Mouse (Mus musculus): Measurements from ENCODE around the gene Tmprss6.

DNA sequence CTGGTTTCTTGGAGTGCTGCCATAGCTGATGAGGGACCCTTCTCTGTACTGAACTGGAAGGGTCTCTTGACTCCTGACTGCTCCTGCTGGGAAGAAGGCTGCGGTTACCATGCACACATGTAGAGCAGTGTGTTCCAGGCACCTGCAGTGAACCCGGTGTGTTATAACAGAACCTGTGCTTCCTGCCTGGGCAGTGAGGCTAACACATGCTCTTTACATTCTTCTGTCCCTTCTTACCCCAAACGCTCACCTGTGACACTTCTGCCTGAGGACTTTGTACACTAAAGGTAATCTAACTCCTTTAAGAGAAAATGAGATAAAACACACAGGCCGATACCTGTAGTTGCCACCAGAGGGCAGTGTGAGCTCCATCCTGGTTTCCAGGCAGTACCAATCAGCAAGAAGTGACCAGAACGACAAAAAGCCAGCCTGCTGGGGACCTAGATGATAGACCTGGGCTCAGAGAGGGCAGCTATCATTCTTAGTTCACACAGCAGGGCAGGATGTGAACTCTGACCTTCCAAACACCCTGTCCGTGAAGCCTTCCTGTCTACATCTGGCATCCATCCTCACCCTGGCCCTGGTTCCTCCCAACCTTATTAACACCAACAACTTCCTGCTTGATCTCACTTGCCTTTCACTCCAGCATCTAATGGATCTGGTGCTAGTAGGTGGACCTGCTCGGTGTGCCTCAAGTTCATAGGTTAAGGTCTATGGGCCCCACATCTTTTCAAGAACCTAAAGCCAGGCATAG is 46.1 kb upstream of the Tmprss6 start:
- no peak for TF ChIP-seq POLR2A (IDR thresholded peaks at IDR 0.05; ENCODE audit: insufficient read depth, low read depth, low read length)
- no peak; the same call in 1 of the 2 replicates for TF ChIP-seq CTCF (IDR thresholded peaks at IDR 0.05; ENCODE audit: insufficient read depth, low read depth, low read length)

Data from olfactory bulb, adult 2 months (tissue).